Mouse (Mus musculus) liver, postnatal 0 days (tissue): ENCODE measurements around the gene Unc13a.

ENCODE experiments used
- CTCF ChIP-seq: sonication (generic); IDR thresholded peaks from 2 replicates; pipeline ENCODE4 v1.5.1; 2016; ENCODE audit warnings: antibody characterized with exemption, low read depth
- EP300 ChIP-seq: IDR thresholded peaks from 2 replicates; pipeline ENCODE4 v1.6.1; 2016; ENCODE audit warnings: antibody characterized with exemption, low read depth, mild to moderate bottlenecking

- TF ChIP-seq CTCF (peak; percentile 55), EP300 (no peak)
These were observed 42.4 kb downstream of the Unc13a start for GRCm38 (mm10) chr8:71629096-71629697.
